Mouse (Mus musculus) lung, embryonic 14.5 days (tissue): Measurements from ENCODE around the gene Gcnt4. TPM values are rescaled to one million over a fixed set of nuclear protein-coding genes. Genes with fewer than 3 reads are reported as not detected.
A peak's percentile ranks its signal among the peaks of the same experiment; 100 is the strongest.
"Not testable (repeated sequence)": the region's sequence is repeated elsewhere in the genome, so short reads cannot be mapped to it uniquely, and the experiment has no call there.

ENCODE experiments used
- ATAC-seq: fragments of 200-750 bp; cut with Nextera tagmentation; 2 replicates; pipeline ENCODE4 v1.8.0; 2017; ENCODE audit warnings: mild to moderate bottlenecking, moderate TSS enrichment, moderate library complexity; ENCODE audit not compliant: insufficient read depth
- DNase-seq: peaks from one replicate; pipeline ENCODE4 v3.0.0-alpha.2; 2015
- H3K27ac ChIP-seq: fragments of 300-500 bp; sonication (generic); 2 replicates; pipeline ENCODE4 v1.5.1; 2014; ENCODE audit warnings: low read depth, mild to moderate bottlenecking, moderate library complexity
- H3K27me3 ChIP-seq: fragments of 300-500 bp; sonication (generic); 2 replicates; pipeline ENCODE4 v1.6.1; 2014; ENCODE audit warnings: low read length, control low read depth; ENCODE audit not compliant: insufficient read depth
- H3K36me3 ChIP-seq: fragments of 300-500 bp; sonication (generic); 2 replicates; pipeline ENCODE4 v1.6.1; 2014; ENCODE audit warnings: control low read depth; ENCODE audit not compliant: insufficient read depth
- H3K4me1 ChIP-seq: fragments of 300-500 bp; sonication (generic); 2 replicates; pipeline ENCODE4 v1.6.1; 2014; ENCODE audit warnings: antibody characterized with exemption, control low read depth; ENCODE audit not compliant: insufficient read depth
- H3K4me2 ChIP-seq: fragments of 300-500 bp; sonication (generic); 2 replicates; pipeline ENCODE4 v1.6.1; 2014; ENCODE audit warnings: mild to moderate bottlenecking
- H3K4me3 ChIP-seq: fragments of 300-500 bp; sonication (generic); 2 replicates; pipeline ENCODE4 v1.5.1; 2014; ENCODE audit warnings: low read depth, low read length
- H3K9ac ChIP-seq: fragments of 300-500 bp; sonication (generic); 2 replicates; pipeline ENCODE4 v1.6.1; 2014
- H3K9me3 ChIP-seq: fragments of 300-500 bp; sonication (generic); 2 replicates; pipeline ENCODE4 v1.6.1; 2016; ENCODE audit warnings: low read depth, low read length, control low read depth
- CTCF ChIP-seq: IDR thresholded peaks from 2 replicates; pipeline ENCODE4 v1.5.1; 2016; ENCODE audit warnings: antibody characterized with exemption, low read depth
- WGBS: fragments of 180-500 bp; shearing (Covaris S2); extraction: QIAGEN DNeasy Blood & Tissue Kit; methylation state at CpG from one replicate; pipeline ENCODE4 v1.1.7; 2014; 5-methylcytosine and 5-hydroxymethylcytosine counted together
- polyA plus RNA-seq: library from polyadenylated mRNA; unstranded; fragments of >200 nt; fragmentation: Nextera tagmentation; extraction: Ambion mirVana; gene quantifications from 2 replicates; pipeline ENCODE4 v1.2.1, GENCODE M21; 2014

Gene Gcnt4
- polyA plus RNA-seq = 0.13 and 0.27 TPM in 2 replicates

GRCm38 (mm10) chr13:96923999-96924961 lies at the start of gene Gcnt4:
Gene Gcnt4 (plus strand): TSS chr13:96924689.
- WGBS = 9% methylated on average over 54 of the region's 56 CpGs
- Histone ChIP-seq H3K27me3 (peaks cover 26% of the 10 kb centered on the region), H3K4me3 (peak within 1 kb of the TSS; percentile 76), H3K27ac (no peak within 1 kb of the TSS), H3K4me2 (peak within 1 kb of the TSS; percentile 100), H3K36me3 (no peaks in the 10 kb centered on the region), H3K9me3 (no peaks in the 10 kb centered on the region), H3K9ac (peak within 1 kb of the TSS; percentile 71), H3K4me1 (no peaks in the 10 kb centered on the region)
- no peak for TF ChIP-seq CTCF
- DNase-seq (peak; percentile 80), ATAC-seq (peak; percentile 89)

GRCm38 (mm10) chr13:96878220-96879057 lies 46.0 kb upstream of the Gcnt4 start:
- H3K4me1 ChIP-seq = no peaks in the 10 kb centered on the region
- H3K4me2 ChIP-seq = no peak overlapping the region
- WGBS = 62% methylated on average over 12 of the region's 12 CpGs
- TF ChIP-seq CTCF = no peak
- no peak overlapping the region for H3K27ac ChIP-seq
- H3K9ac ChIP-seq = no peak overlapping the region
- no peaks in the 10 kb centered on the region for H3K27me3 ChIP-seq
- no peak for ATAC-seq
- DNase-seq = no peak
- H3K36me3 ChIP-seq = no peaks in the 10 kb centered on the region
- H3K9me3 ChIP-seq = no peaks in the 10 kb centered on the region
- no peak overlapping the region for H3K4me3 ChIP-seq

DNA sequence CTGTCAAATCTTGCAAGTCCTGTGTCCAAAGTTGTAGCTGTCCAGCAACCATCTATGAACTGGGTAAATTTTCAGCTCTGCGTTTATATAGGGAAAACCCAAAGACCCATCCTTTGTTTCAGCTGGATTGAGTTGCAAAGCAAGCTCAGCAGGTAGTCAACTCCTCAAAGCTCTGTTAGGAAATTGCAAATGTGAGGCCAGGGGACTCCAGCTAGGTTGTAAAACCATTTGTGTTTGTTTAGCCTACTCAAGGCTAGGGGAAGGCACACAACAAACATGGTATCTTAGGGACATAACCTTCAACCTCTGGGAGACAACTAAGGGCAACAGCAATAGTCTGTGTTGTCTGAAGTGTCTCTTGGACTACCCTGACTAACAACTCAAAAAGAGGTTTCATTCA lies 40.0 kb upstream of the Gcnt4 start:
- no peaks in the 10 kb centered on the region for H3K27me3 ChIP-seq
- H3K9me3 ChIP-seq = no peaks in the 10 kb centered on the region
- H3K9ac ChIP-seq = no peak overlapping the region
- no peaks in the 10 kb centered on the region for H3K36me3 ChIP-seq
- no peak for ATAC-seq
- no peak overlapping the region for H3K4me3 ChIP-seq
- H3K27ac ChIP-seq = no peak overlapping the region
- no peak for DNase-seq
- H3K4me1 ChIP-seq = no peaks in the 10 kb centered on the region
- H3K4me2 ChIP-seq = no peak overlapping the region
- WGBS = 61% methylated on average over 1 of the region's 1 CpGs
- TF ChIP-seq CTCF = no peak

GRCm38 (mm10) chr13:96889985-96890384 lies 34.5 kb upstream of the Gcnt4 start:
- no peak overlapping the region for H3K4me2 ChIP-seq
- 19% methylated on average over 2 of the region's 2 CpGs for WGBS

GRCm38 (mm10) chr13:96895144-96895543 lies 29.3 kb upstream of the Gcnt4 start:
- H3K27ac ChIP-seq = no peak overlapping the region
- H3K9me3 ChIP-seq = no peaks in the 10 kb centered on the region
- DNase-seq (no peak), ATAC-seq (no peak)
- TF ChIP-seq CTCF = no peak
- no peak overlapping the region for H3K9ac ChIP-seq
- 80% methylated on average over 2 of the region's 2 CpGs for WGBS
- no peaks in the 10 kb centered on the region for H3K36me3 ChIP-seq
- H3K4me3 ChIP-seq = no peak overlapping the region
- H3K4me2 ChIP-seq = no peak overlapping the region
- no peaks in the 10 kb centered on the region for H3K27me3 ChIP-seq
- no peaks in the 10 kb centered on the region for H3K4me1 ChIP-seq

More at GRCm38 (mm10) chr13:96889985-96890384, 34.5 kb upstream of the Gcnt4 start:
- H3K9ac ChIP-seq = no peak overlapping the region
- H3K27ac ChIP-seq = no peak overlapping the region
- no peak for DNase-seq
- no peaks in the 10 kb centered on the region for H3K4me1 ChIP-seq
- H3K4me3 ChIP-seq = no peak overlapping the region
- no peaks in the 10 kb centered on the region for H3K36me3 ChIP-seq
- no peaks in the 10 kb centered on the region for H3K27me3 ChIP-seq
- TF ChIP-seq CTCF = no peak
- no peaks in the 10 kb centered on the region for H3K9me3 ChIP-seq
- no peak for ATAC-seq

- ATAC-seq (no peak), DNase-seq (no peak)
- no peak for TF ChIP-seq CTCF
- 66% methylated on average over 3 of the region's 3 CpGs for WGBS
- H3K27ac ChIP-seq = no peak overlapping the region
- H3K9me3 ChIP-seq = no peaks in the 10 kb centered on the region
- H3K27me3 ChIP-seq = no peaks in the 10 kb centered on the region
- H3K4me3 ChIP-seq = no peak overlapping the region
- no peak overlapping the region for H3K4me2 ChIP-seq
- H3K9ac ChIP-seq = no peak overlapping the region
- H3K36me3 ChIP-seq = no peaks in the 10 kb centered on the region
- no peaks in the 10 kb centered on the region for H3K4me1 ChIP-seq
Observed at GRCm38 (mm10) chr13:96906717-96907116, 17.8 kb upstream of the Gcnt4 start.

DNA sequence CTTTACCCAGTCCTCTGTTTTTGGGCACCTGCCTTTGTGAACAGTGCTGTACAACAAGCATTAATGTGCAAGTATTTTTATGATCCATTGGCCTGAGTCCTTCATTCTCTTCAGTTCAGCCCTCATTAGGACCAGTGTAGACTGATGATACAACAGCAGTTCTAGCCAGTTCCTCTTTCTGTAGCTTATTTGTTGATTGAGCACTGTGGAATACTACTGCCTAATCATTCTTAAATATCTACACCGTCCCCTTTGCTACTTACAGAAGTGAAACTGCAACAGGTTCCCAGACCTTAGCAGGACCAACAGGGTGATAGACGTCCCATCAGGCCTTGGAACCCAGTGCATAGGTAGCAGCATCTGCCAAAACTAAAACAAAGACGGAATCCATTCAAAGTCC lies 13.3 kb upstream of the Gcnt4 start:
- Histone ChIP-seq H3K4me3 (no peak overlapping the region), H3K27ac (no peak overlapping the region), H3K9ac (no peak overlapping the region), H3K4me2 (no peak overlapping the region), H3K9me3 (no peaks in the 10 kb centered on the region), H3K4me1 (no peaks in the 10 kb centered on the region), H3K27me3 (no peaks in the 10 kb centered on the region), H3K36me3 (no peaks in the 10 kb centered on the region)
- WGBS = 80% methylated on average over 3 of the region's 3 CpGs
- ATAC-seq (no peak), DNase-seq (no peak)
- TF ChIP-seq CTCF = no peak

DNA sequence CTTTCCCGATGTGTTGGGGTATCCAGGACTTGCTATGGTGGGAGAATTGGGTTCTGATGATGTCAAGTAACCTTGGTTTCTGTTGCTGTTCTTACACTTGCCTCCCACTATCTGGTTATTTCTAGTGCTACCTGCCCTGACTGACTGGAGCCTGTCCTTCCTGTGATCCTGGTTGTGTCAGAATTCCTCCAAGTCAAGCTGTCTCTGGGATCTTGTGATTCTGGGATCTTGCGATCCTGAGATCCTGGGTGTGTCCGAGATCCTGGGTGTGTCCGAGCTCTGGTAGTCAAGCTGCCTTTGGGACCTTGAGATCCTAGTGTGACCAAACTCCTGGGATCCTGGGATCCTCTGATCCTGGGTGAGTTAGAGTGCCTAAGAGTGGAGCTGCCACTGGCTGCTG lies 1.4 kb upstream of the Gcnt4 start:
- H3K27ac ChIP-seq, H3K4me1 ChIP-seq, DNase-seq, ATAC-seq, H3K4me3 ChIP-seq, H3K9me3 ChIP-seq, H3K4me2 ChIP-seq, H3K9ac ChIP-seq, H3K36me3 ChIP-seq: not testable (repeated sequence)
- H3K27me3 ChIP-seq = peaks cover 26% of the 10 kb centered on the region
- 90% methylated on average over 4 of the region's 4 CpGs for WGBS
